Mouse (Mus musculus) erythroblast, embryonic 14.5 days (primary cell): ENCODE measurements around the gene Tenm4.

Experiments used
- GATA1 ChIP-seq: IDR thresholded peaks from 2 replicates; pipeline ENCODE4 v1.6.1; 2012; ENCODE audit warnings: low read length, inconsistent platforms, mixed read lengths
- TAL1 ChIP-seq: IDR thresholded peaks from 3 replicates; pipeline ENCODE4 v1.6.1; 2012; ENCODE audit warnings: low read length, inconsistent platforms, mixed read lengths

DNA sequence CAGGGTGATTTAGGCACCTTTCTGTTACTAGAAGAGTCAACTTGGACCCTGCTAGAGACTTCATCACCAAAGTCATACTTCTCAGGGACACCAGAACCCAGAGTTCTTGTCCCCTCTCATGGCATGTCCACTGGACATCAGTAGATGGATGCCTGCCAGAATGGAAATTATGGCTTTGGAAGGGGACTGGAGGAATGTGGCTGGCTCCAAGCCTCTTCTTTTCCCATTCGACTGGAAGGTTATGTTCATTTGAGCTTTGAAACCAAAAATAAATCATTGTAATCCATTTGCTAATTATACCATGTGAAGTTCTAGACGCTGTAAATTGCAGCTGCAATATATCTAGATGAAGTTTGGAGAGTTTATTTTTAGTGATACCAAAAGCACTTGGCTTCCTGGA is 320.9 kb downstream of the Tenm4 start:
- no peak for TF ChIP-seq GATA1
- no peak for TF ChIP-seq TAL1
